Mouse (Mus musculus) left cerebral cortex, adult 18-20 months (tissue): ENCODE measurements around the gene Slc22a19. TPM values are rescaled to one million over a fixed set of nuclear protein-coding genes. Genes with fewer than 3 reads are reported as not detected.
"Not testable (repeated sequence)": the region's sequence is repeated elsewhere in the genome, so short reads cannot be mapped to it uniquely, and the experiment has no call there.

Experiments used
- DNase-seq, 2 experiments: peaks; one replicate each; pipeline ENCODE4 v3.0.0; 2021 to 2022; ENCODE audit warnings: low spot score in 2 of 2, mixed read lengths in 1 of 2
- long read RNA-seq, 2 experiments: library from polyadenylated mRNA; stranded (forward); transcript quantifications; one replicate each; pipeline ENCODE4 v2.0.0; 2021
- total RNA-seq, 2 experiments: library from RNA; stranded (reverse); gene quantifications; 2 replicates each; pipeline ENCODE4 v1.2.3; 2021

Slc22a19 gene
- not detected for total RNA-seq
- long read RNA-seq, experiment 1 = 0 reads
- long read RNA-seq, experiment 2 = 0 reads

- no peak for DNase-seq
Measured at GRCm38 (mm10) chr19:7711148-7711547, at the start of gene Slc22a19. Slc22a19 (minus strand) TSS chr19:7711310.

GRCm38 (mm10) chr19:7753371-7753770 lies 42.3 kb upstream of the Slc22a19 start:
- DNase-seq = not testable (repeated sequence)

- peak; percentile 13 to 29 for DNase-seq
Measured at GRCm38 (mm10) chr19:7729543-7729942, 18.4 kb upstream of the Slc22a19 start.

GRCm38 (mm10) chr19:7693104-7693503 lies 18.0 kb downstream of the Slc22a19 start:
- DNase-seq = not testable (repeated sequence)

GRCm38 (mm10) chr19:7691259-7691658 lies 19.9 kb downstream of the Slc22a19 start:
- no peak for DNase-seq

- DNase-seq = no peak
Measured at GRCm38 (mm10) chr19:7687988-7688387, 23.1 kb downstream of the Slc22a19 start.

- no peak for DNase-seq
Measured at GRCm38 (mm10) chr19:7672033-7672432, 39.1 kb downstream of the Slc22a19 start.

- DNase-seq = no peak
Measured at GRCm38 (mm10) chr19:7648913-7649666, 62.0 kb downstream of the Slc22a19 start.

GRCm38 (mm10) chr19:7633786-7634185 lies 77.3 kb downstream of the Slc22a19 start:
- DNase-seq = no peak

- no peak for DNase-seq
Measured at GRCm38 (mm10) chr19:7633021-7633420, 78.1 kb downstream of the Slc22a19 start.

Other genes with a start within 250 kb of the Slc22a19 start
- 100 to 1,000 TPM; 828 to 858 TPM for gene Rtn3, start 228.0 kb downstream of the Slc22a19 start, total RNA-seq
- gene Atl3, start 217.3 kb downstream of the Slc22a19 start, total RNA-seq = 10 to 100 TPM; 22.2 to 23.5 TPM
- 10 to 100 TPM; 33.2 to 40.7 TPM for gene Pla2g16, start 153.9 kb downstream of the Slc22a19 start, total RNA-seq
- gene Lgals12, start 104.1 kb downstream of the Slc22a19 start, total RNA-seq = under 1 TPM; 0.77 to 0.91 TPM
- gene Hrasls5, start 98.8 kb downstream of the Slc22a19 start, total RNA-seq = not detected
- gene Slc22a26, start 91.4 kb upstream of the Slc22a19 start, total RNA-seq = not detected